Mouse (Mus musculus) forebrain, embryonic 16.5 days (tissue): ENCODE measurements around the gene 1700125H20Rik. TPM values are rescaled to one million over a fixed set of nuclear protein-coding genes. Genes with fewer than 3 reads are reported as not detected.
A peak's percentile ranks its signal among the peaks of the same experiment; 100 is the strongest.

ENCODE experiments used
- ATAC-seq: fragments of 200-750 bp; cut with Nextera tagmentation; 2 replicates; pipeline ENCODE4 v1.8.0; 2017; ENCODE audit warnings: mild to moderate bottlenecking, moderate library complexity
- H3K27ac ChIP-seq: fragments of 300-500 bp; sonication (generic); 2 replicates; pipeline ENCODE4 v1.5.1; 2014; ENCODE audit warnings: low read length, control low read depth
- H3K27me3 ChIP-seq: fragments of 300-500 bp; sonication (generic); replicated peaks from 2 replicates; pipeline ENCODE4 v1.6.1; 2014; ENCODE audit warnings: low read length; ENCODE audit not compliant: control insufficient read depth, insufficient read depth
- H3K36me3 ChIP-seq: fragments of 300-500 bp; sonication (generic); 2 replicates; pipeline ENCODE4 v1.6.1; 2014; ENCODE audit not compliant: control insufficient read depth, insufficient read depth
- H3K4me1 ChIP-seq: fragments of 300-500 bp; sonication (generic); replicated peaks from 2 replicates; pipeline ENCODE4 v1.6.1; 2014; ENCODE audit warnings: low read length; ENCODE audit not compliant: control insufficient read depth, insufficient read depth
- H3K4me2 ChIP-seq: fragments of 300-500 bp; sonication (generic); 2 replicates; pipeline ENCODE4 v1.6.1; 2014; ENCODE audit warnings: mild to moderate bottlenecking, low read length, control low read depth
- H3K4me3 ChIP-seq: fragments of 300-500 bp; sonication (generic); replicated peaks from 2 replicates; pipeline ENCODE4 v1.5.1; 2014; ENCODE audit warnings: mild to moderate bottlenecking, low read length, control low read depth
- H3K9ac ChIP-seq: fragments of 300-500 bp; sonication (generic); replicated peaks from 2 replicates; pipeline ENCODE4 v1.6.1; 2014; ENCODE audit warnings: low read depth, low read length, control low read depth
- H3K9me3 ChIP-seq: fragments of 300-500 bp; sonication (generic); 2 replicates; pipeline ENCODE4 v1.6.1; 2016; ENCODE audit warnings: low read length; ENCODE audit not compliant: control insufficient read depth
- WGBS: fragments of 180-500 bp; shearing (Covaris S2); extraction: QIAGEN DNeasy Blood & Tissue Kit; methylation state at CpG from one replicate; pipeline ENCODE4 v1.1.7; 2014; 5-methylcytosine and 5-hydroxymethylcytosine counted together
- polyA plus RNA-seq: library from polyadenylated mRNA; unstranded; fragments of >200 nt; fragmentation: Nextera tagmentation; extraction: Ambion mirVana; gene quantifications from 2 replicates; pipeline ENCODE4 v1.2.1, GENCODE M21; 2015

The 1700125H20Rik gene
- 0.68 and 0.76 TPM in 2 replicates for polyA plus RNA-seq

DNA sequence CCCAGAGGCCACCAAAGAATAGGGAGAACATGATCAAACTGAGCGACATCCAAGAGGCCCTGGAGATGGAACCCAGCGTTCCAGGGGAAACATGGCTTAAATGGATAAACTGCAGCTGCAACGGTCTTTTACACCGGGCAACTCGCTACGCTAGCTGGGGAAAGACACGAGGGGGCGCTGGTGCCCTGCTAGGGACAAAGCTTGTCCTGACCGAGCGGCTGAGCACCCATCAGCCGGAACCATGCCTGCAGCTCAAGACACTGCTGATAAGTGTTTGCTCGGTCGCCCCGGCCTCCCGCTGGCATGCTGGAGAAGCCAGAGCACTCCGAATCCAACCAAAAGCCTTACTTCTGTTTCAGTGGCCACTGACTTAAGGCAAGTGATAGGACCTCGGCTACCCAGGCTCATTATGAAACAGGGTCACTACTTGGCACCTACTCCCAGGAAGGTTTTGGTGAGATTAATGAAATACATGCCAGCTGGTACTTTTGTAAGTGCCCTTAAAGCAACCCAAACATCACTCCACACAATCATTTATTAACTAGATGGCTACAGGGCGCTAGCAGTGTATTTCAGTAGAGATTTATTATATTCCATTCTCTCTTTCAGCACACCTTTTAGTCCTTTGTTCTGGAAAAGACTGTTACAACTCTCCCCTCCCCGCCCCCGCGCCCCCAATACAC lies at the start of gene 1700125H20Rik:
Gene 1700125H20Rik (plus strand): TSS at position 347 of the 683 bp plus-strand sequence.
- Histone ChIP-seq H3K9ac (peak within 1 kb of the TSS; percentile 62), H3K36me3 (no peaks in the 10 kb centered on the region), H3K27ac (no peak within 1 kb of the TSS), H3K4me3 (peak within 1 kb of the TSS; percentile 38), H3K4me2 (peak within 1 kb of the TSS; percentile 71), H3K27me3 (no peaks in the 10 kb centered on the region), H3K9me3 (no peaks in the 10 kb centered on the region), H3K4me1 (peaks cover 10% of the 10 kb centered on the region)
- ATAC-seq = peak; percentile 90
- 11% methylated on average over 21 of the region's 21 CpGs for WGBS

DNA sequence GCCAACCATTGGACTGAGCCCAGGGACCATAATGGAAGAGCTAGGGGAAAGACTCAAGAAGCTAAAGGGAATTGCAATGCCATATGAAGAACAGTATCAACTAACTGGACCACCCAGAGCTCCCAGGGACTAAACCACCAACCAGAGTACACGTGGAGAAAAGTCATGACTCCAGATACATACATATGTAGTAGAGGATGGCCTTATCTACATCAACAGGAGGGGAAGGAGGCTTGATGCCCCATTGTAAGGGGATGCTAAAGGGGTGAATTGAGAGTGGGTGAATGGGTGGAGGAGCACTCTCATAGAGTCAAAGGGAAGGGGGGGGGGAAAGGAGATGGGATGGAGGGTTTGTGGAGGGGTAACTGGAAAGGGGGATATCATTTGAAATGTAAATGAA lies 48.1 kb upstream of the 1700125H20Rik start:
- WGBS = 77% methylated on average over 1 of the region's 1 CpGs
- Histone ChIP-seq H3K4me1 (no peaks in the 10 kb centered on the region), H3K27me3 (no peaks in the 10 kb centered on the region), H3K9me3 (no peaks in the 10 kb centered on the region), H3K27ac (no peak overlapping the region), H3K9ac (no peak overlapping the region), H3K4me2 (no peak overlapping the region), H3K36me3 (no peaks in the 10 kb centered on the region), H3K4me3 (no peak overlapping the region)
- ATAC-seq = no peak

DNA sequence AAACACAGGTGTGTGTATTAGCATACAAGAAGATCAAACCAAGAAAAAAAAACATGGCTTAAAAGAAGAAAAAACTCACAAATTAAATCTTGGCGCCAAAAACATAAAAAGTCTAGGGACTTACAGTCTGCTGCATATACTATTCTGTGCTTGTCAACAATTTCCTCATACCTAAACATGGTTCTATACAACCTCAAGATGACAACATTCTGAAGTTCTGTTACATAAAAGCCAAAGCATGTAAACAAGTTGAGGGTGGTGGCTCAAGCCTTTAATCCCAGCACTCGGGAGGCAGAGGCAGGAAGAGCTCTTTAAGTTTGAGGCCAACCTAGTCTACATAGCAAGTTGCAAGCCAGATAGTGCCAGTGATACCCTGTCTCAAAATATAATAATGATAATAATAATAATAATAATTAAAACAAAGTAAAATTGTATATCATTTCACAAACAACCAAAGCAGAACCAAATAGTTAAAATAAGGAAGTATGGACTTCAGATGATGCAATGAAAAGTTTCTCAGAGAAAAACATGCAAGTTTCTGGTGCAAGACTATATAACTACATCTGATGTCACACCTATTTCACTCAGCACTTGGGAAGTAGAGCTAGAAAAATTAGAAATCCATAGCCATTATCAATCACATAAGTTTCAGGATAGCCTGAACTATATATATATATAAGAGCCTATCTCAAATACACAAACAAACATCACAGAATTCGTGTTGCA lies 46.8 kb upstream of the 1700125H20Rik start:
- H3K9ac ChIP-seq = no peak overlapping the region
- 87% methylated on average over 3 of the region's 3 CpGs for WGBS
- no peak for ATAC-seq

DNA sequence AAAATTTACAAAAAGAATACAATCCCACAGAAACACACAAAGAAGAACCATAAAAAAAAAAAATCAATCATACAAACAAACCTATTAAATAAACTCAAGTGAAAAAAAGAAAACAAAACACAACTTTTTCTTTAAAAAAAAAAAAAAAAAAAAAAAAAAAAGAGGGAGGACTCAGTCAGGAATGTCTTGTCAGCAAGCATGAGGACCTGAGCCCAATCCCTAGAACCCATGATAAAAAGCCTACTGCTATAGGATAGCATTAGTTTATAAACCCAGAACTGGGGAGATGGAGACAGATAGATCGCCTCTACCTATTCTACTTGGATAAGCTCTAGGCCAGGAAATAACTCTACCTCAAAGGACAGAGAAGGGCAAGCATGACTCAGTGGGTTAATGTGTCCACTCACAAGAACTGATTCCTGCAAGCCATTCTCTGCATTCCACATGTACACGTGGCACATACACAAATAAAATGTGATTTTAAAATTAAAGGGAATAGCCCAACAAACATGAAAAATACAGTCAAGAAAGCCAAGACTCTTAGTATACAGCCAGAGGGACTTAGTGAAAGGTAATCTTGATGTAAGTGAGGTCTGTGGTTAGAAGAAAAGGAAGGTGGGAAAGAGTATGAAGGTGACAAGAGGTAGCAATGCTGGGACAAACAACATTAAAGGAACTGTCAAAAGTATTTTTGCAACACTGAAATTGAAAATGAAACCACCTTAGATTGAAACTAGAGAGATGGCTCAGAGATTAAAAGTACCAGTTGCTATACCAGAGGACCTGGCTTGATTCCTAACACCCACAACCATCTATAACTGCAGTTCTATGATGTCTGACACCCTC lies 43.7 kb upstream of the 1700125H20Rik start:
- H3K27ac ChIP-seq = no peak overlapping the region
- H3K9ac ChIP-seq = no peak overlapping the region
- no peak overlapping the region for H3K4me3 ChIP-seq
- no peak overlapping the region for H3K4me2 ChIP-seq
- no peaks in the 10 kb centered on the region for H3K9me3 ChIP-seq
- 89% methylated on average over 2 of the region's 2 CpGs for WGBS
- ATAC-seq = no peak
- H3K27me3 ChIP-seq = no peaks in the 10 kb centered on the region
- no peaks in the 10 kb centered on the region for H3K36me3 ChIP-seq
- H3K4me1 ChIP-seq = no peaks in the 10 kb centered on the region

More for the DNA sequence above, 46.8 kb upstream of the 1700125H20Rik start:
- Histone ChIP-seq H3K4me2 (no peak overlapping the region), H3K9me3 (no peaks in the 10 kb centered on the region), H3K27ac (no peak overlapping the region), H3K4me1 (no peaks in the 10 kb centered on the region), H3K36me3 (no peaks in the 10 kb centered on the region), H3K4me3 (no peak overlapping the region), H3K27me3 (no peaks in the 10 kb centered on the region)

DNA sequence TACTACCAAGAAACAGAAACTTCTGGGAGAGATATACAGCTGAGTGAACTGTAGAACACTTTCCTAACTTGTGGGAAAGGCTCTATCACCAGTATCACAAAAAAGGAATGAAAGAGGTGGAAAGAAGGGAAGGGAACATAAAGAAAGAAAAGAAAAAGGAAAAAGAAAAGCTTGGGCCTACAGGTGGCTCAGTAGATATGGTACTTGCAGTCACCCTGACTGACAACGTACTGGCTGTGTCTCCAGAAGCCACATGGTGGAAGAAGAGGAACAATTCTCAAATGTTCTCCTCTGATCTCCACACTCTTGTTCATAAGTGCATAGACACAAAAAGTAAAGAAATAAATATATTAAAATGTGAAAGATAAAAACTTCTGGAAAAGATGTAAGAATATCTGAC lies 41.3 kb upstream of the 1700125H20Rik start:
- Histone ChIP-seq H3K36me3 (no peaks in the 10 kb centered on the region), H3K27ac (no peak overlapping the region), H3K4me3 (no peak overlapping the region), H3K4me1 (no peaks in the 10 kb centered on the region), H3K27me3 (no peaks in the 10 kb centered on the region), H3K9me3 (no peaks in the 10 kb centered on the region), H3K9ac (no peak overlapping the region), H3K4me2 (no peak overlapping the region)
- WGBS = 97% methylated on average over 1 of the region's 1 CpGs
- no peak for ATAC-seq

DNA sequence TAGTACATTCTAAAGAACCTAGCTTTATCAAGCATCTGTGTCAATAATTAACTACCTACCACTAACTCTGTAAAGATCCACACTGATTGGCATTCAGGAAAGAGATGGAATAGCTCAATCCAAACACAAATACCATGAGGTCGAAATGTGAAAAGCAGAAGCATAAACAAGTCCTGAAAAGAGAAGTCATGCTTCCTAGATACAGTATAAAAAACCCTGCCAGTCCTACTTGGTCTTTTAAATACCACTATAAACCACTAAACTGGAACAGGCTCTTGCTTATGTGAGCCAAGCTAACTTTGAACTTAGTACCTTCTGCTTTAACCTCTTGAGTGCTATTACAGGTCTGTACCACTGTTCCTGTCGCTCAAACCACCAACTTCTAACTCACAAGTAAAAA lies 38.7 kb upstream of the 1700125H20Rik start:
- 76% methylated on average over 2 of the region's 2 CpGs for WGBS
- no peak overlapping the region for H3K9ac ChIP-seq
- no peaks in the 10 kb centered on the region for H3K9me3 ChIP-seq
- no peak overlapping the region for H3K4me2 ChIP-seq
- H3K36me3 ChIP-seq = no peaks in the 10 kb centered on the region
- no peaks in the 10 kb centered on the region for H3K4me1 ChIP-seq
- no peak overlapping the region for H3K4me3 ChIP-seq
- ATAC-seq = no peak
- H3K27me3 ChIP-seq = no peaks in the 10 kb centered on the region
- H3K27ac ChIP-seq = no peak overlapping the region

DNA sequence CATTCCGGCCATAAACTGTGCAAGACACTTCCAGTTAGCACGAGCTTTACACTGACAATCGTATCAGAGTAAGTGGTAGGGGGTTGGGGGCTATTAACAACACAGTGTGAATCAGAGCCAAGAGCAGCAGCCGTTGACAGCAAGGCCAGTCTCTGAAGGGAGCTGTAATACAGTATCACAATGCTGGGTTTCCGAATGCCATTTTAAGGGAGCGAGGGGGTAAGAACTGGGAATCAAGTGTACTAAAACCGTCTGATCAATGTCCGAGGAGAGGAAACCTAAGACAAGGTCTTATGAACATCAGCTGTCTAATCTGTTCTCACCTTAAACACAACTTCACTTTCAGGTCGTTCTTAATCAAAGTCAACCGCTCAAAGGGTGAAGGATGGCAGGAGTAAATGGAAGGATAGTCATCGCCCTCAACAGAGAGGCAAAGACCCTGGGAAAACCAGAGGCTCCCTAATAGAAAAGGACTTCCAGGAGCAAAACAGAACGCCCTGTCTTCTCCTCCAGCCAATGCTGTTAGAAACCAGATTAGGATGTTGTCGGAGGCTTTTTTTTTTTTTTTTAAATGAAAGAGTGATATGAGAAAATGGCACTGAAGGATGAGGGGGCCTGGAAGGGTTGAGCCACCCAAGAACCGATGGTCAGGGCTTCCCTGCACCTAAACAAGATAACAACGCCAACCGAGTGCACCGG lies 31.3 kb upstream of the 1700125H20Rik start:
- H3K27ac ChIP-seq = peak overlapping the region; percentile 87
- no peaks in the 10 kb centered on the region for H3K36me3 ChIP-seq
- peak overlapping the region; percentile 92 for H3K9ac ChIP-seq
- H3K9me3 ChIP-seq = no peaks in the 10 kb centered on the region
- no peak for ATAC-seq
- no peaks in the 10 kb centered on the region for H3K27me3 ChIP-seq
- peaks cover 4% of the 10 kb centered on the region; the same call in 1 of the 2 replicates for H3K4me1 ChIP-seq
- WGBS = under 1% methylated on average over 17 of the region's 17 CpGs
- peak overlapping the region; percentile 92 for H3K4me3 ChIP-seq
- H3K4me2 ChIP-seq = peak overlapping the region; percentile 49

DNA sequence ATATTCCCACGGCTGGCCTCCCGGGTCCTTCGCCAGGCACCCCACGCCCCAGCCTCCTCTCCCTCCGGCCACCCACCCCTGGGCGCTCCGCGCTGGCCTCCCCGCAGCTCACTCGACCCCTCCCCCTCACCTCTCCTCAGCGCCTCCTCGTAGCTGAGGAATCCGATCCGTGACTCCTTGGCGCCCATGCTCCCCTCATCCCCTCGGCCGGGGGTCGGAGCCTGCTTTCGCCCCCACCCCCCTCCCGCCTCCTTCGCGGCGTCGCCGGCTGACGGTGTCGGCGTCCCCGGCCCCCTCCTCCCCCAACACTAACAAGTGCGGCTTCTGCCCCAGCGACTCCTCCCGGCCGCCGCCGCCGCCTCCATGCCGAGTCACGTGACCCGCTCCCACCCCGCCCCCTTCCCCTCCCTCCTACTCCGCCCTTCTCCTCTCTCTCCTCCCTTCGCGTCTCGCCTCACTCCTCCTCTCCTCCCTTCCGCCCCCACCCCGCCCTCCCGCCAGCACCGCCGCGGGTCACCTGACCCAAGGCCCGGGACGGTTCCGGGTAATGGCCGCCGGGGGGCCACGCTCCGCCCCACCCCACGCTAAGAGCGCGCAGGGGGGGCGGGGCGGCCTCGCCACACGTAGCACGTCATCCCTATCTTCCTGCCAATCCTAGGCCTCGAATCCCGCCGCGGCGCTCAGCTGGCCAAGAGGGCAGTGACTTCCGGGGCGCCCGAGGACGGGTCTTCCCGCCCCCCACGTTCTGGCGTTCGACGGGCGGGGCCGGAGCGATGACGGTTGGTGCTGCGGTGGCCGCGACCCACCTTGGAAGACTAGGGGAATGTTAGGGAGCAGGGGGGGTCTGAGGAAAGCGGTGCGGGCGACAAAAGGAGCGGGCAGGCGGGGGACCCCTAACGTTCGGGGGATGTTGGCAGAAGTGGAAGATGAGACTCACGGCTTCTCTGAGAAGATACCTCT lies 30.3 kb upstream of the 1700125H20Rik start, which contains the start of gene Usp32:
Gene Usp32 (minus strand): TSS at position 581 of the 960 bp plus-strand sequence.
- Histone ChIP-seq H3K9ac (peak within 1 kb of the TSS; percentile 92), H3K4me2 (peak within 1 kb of the TSS; percentile 66), H3K4me1 (peaks cover 4% of the 10 kb centered on the region; the same call in 1 of the 2 replicates), H3K27me3 (no peaks in the 10 kb centered on the region), H3K9me3 (no peaks in the 10 kb centered on the region), H3K36me3 (no peaks in the 10 kb centered on the region), H3K4me3 (peak within 1 kb of the TSS; percentile 92), H3K27ac (peak within 1 kb of the TSS; percentile 87)
- ATAC-seq = peak; percentile 96
- WGBS = under 1% methylated on average over 85 of the region's 94 CpGs
